Mouse (Mus musculus) intestine, postnatal 0 days (tissue): ENCODE results near the gene Otogl. TPM values are rescaled to one million over a fixed set of nuclear protein-coding genes. Genes with fewer than 3 reads are reported as not detected.
A peak's percentile ranks its signal among the peaks of the same experiment; 100 is the strongest.

ENCODE experiments used
- ATAC-seq: fragments of 200-750 bp; cut with Nextera tagmentation; 2 replicates; pipeline ENCODE4 v1.8.0; 2017; ENCODE audit warnings: mild to moderate bottlenecking, moderate TSS enrichment, moderate library complexity
- H3K27ac ChIP-seq: fragments of 300-500 bp; sonication (generic); 2 replicates; pipeline ENCODE4 v1.5.1; 2014; ENCODE audit warnings: mild to moderate bottlenecking, low read depth, low read length, moderate library complexity
- H3K27me3 ChIP-seq: fragments of 300-500 bp; sonication (generic); replicated peaks from 2 replicates; pipeline ENCODE4 v1.6.1; 2014; ENCODE audit warnings: low read length, mixed read lengths; ENCODE audit not compliant: control insufficient read depth, insufficient read depth
- H3K36me3 ChIP-seq: fragments of 300-500 bp; sonication (generic); 2 replicates; pipeline ENCODE4 v1.6.1; 2014; ENCODE audit warnings: mild to moderate bottlenecking, moderate library complexity; ENCODE audit not compliant: control insufficient read depth, insufficient read depth
- H3K4me1 ChIP-seq: fragments of 300-500 bp; sonication (generic); replicated peaks from 2 replicates; pipeline ENCODE4 v1.6.1; 2014; ENCODE audit warnings: antibody characterized with exemption, low read length, mixed read lengths; ENCODE audit not compliant: control insufficient read depth, insufficient read depth
- H3K4me2 ChIP-seq: fragments of 300-500 bp; sonication (generic); replicated peaks from 2 replicates; pipeline ENCODE4 v1.6.1; 2014; ENCODE audit warnings: low read depth, mild to moderate bottlenecking, moderate library complexity
- H3K4me3 ChIP-seq: fragments of 300-500 bp; sonication (generic); 2 replicates; pipeline ENCODE4 v1.5.1; 2014; ENCODE audit warnings: low read depth, low read length
- H3K9ac ChIP-seq: fragments of 300-500 bp; sonication (generic); 2 replicates; pipeline ENCODE4 v1.6.1; 2014; ENCODE audit warnings: mild to moderate bottlenecking, low read depth, low read length
- H3K9me3 ChIP-seq: fragments of 300-500 bp; sonication (generic); 2 replicates; pipeline ENCODE4 v1.6.1; 2016; ENCODE audit warnings: mixed run types; ENCODE audit not compliant: control insufficient read depth
- CTCF ChIP-seq: sonication (generic); IDR thresholded peaks from 2 replicates; pipeline ENCODE4 v1.5.1; 2016; ENCODE audit warnings: low read depth, mild to moderate bottlenecking, control low read depth, antibody characterized with exemption, moderate library complexity
- WGBS: fragments of 180-500 bp; shearing (Covaris S2); extraction: QIAGEN DNeasy Blood & Tissue Kit; methylation state at CpG from one replicate; pipeline ENCODE4 v1.1.7; 2014; 5-methylcytosine and 5-hydroxymethylcytosine counted together
- polyA plus RNA-seq: library from polyadenylated mRNA; unstranded; fragments of >200 nt; fragmentation: Nextera tagmentation; extraction: Ambion mirVana; gene quantifications from 2 replicates; pipeline ENCODE4 v1.2.1, GENCODE M21; 2015

The Otogl gene
- polyA plus RNA-seq, 1 experiment from 2014 or later = not detected

DNA sequence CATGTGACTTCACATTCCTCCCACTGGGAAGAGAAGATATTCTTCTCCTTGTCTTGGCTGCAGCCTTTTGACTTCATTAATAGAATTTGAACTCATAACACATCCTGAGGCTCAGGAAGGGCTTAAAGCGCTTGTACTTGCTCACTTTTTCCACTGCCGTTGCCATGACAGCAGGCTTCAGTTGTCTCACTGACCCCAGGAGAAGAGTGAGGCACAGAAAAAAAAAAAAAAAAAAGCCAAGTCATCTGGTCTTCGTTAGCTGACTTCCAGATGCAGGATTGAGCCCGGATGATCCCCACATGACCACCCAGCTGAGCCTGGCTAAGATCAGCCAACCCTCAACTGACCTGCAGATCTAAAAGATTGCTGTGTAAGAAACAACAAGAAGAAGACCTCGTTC is 34.4 kb upstream of the Otogl start:
- 55% methylated on average over 5 of the region's 5 CpGs for WGBS
- Histone ChIP-seq H3K4me1 (no peaks in the 10 kb centered on the region), H3K9me3 (no peaks in the 10 kb centered on the region), H3K27me3 (no peaks in the 10 kb centered on the region), H3K9ac (no peak overlapping the region), H3K4me2 (no peak overlapping the region), H3K36me3 (no peaks in the 10 kb centered on the region), H3K27ac (no peak overlapping the region), H3K4me3 (no peak overlapping the region)
- no peak for ATAC-seq
- TF ChIP-seq CTCF = no peak

DNA sequence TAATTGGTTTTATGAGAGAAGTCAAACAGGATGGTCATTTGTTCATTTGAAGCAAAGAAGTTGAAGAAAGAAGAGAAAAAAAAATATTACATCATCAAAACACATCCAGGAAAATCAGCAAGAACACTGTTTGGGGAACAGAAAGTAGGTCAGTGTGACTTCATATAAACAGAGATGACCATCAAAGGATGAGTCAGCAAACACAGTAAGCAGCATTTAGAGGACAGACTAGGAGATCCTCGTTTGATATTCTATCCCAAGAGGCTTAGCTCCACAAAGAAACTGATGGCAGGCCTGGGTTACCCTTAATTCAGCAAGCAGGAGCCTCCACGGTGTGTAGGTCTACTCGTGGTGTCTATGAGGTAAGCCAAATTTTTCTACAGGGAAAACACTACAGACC is 31.9 kb upstream of the Otogl start:
- TF ChIP-seq CTCF = no peak

DNA sequence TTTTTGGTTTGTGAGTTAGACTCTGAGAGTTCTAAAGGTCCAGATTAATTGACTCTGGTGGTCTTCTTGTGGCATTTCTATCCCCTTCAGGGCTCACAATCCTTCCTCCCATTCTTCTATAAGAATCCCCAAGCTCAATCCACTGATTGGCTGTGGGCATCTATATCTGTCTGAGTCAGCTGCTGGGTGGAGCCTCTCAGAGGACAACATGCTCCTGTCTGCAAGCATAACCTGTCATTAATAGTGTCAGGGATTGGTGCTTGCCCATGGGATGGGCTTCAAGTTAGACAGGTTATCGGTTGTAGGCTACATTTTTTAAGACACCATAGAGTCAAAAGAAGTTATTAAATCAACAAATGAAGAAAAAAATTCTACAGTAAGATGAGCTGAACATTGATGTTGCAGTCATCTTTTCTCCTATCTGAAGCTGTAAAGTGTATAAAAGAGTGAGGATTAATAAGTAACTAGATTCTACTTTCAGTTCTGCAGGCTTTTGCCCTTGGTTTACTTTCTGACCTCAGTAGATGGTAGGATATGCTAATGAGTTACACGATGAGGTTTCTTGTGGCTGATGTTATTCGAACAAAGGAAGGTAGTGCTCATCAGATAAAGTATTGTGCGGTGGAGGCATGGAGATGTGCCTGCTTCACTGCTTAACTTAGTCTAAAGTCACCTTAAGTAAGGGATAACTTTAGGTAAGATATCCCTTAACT is 29.4 kb upstream of the Otogl start:
- Histone ChIP-seq H3K27me3 (no peaks in the 10 kb centered on the region), H3K36me3 (no peaks in the 10 kb centered on the region), H3K9ac (no peak overlapping the region), H3K4me1 (no peaks in the 10 kb centered on the region), H3K27ac (no peak overlapping the region), H3K4me2 (no peak overlapping the region), H3K4me3 (no peak overlapping the region), H3K9me3 (no peaks in the 10 kb centered on the region)
- no peak for TF ChIP-seq CTCF
- WGBS = 35% methylated on average over 4 of the region's 4 CpGs
- ATAC-seq = peak; percentile 94

More for the DNA sequence above, 31.9 kb upstream of the Otogl start:
- H3K4me2 ChIP-seq = no peak overlapping the region
- no peaks in the 10 kb centered on the region for H3K9me3 ChIP-seq
- no peak for ATAC-seq
- H3K27me3 ChIP-seq = no peaks in the 10 kb centered on the region
- no peak overlapping the region for H3K4me3 ChIP-seq
- no peak overlapping the region for H3K9ac ChIP-seq
- H3K4me1 ChIP-seq = no peaks in the 10 kb centered on the region
- WGBS = 73% methylated on average over 3 of the region's 3 CpGs
- no peak overlapping the region for H3K27ac ChIP-seq
- H3K36me3 ChIP-seq = no peaks in the 10 kb centered on the region

DNA sequence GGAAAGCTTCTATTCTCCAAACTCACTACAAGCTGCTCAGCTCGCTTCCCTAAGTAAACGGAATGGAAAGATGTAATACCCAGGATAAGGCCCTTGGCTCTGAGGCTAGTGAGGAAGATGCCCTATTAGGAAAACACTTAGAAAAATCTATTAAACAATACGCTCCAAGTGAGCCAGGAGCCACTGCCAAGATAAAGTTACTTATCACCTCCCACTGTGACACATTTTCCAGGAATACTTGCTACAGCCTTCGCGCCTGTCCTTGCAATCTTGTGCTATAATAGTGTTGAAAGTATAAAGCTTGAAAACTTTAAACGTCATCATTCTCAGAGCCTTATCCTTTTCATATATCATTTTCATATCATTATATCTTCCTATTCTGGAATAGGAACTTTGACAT is 28.4 kb upstream of the Otogl start:
- no peaks in the 10 kb centered on the region for H3K36me3 ChIP-seq
- H3K27me3 ChIP-seq = no peaks in the 10 kb centered on the region
- no peak for ATAC-seq
- H3K4me3 ChIP-seq = no peak overlapping the region
- TF ChIP-seq CTCF = no peak
- H3K4me2 ChIP-seq = no peak overlapping the region
- no peak overlapping the region for H3K9ac ChIP-seq
- 53% methylated on average over 6 of the region's 6 CpGs for WGBS
- H3K9me3 ChIP-seq = no peaks in the 10 kb centered on the region
- H3K27ac ChIP-seq = no peak overlapping the region
- no peaks in the 10 kb centered on the region for H3K4me1 ChIP-seq

DNA sequence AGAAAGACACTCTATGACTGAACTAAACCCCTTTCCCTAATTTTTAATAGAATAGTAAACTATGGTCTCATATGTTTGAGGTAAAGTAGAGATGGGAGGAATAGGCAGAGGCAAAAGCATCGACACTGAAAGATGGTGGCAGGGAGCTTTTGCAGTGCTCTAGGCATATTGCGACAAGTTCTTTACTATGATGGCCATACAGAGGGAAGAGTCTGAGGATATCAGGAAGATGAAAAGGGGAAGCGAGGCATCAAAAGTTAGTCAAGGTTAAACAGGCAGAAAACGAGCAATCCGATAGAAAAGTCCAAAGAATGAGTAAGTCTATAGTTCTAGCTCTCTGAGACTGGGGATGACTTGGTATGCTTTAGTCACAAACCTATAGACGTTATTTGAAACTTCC is 27.9 kb upstream of the Otogl start:
- TF ChIP-seq CTCF = no peak
- Histone ChIP-seq H3K4me1 (no peaks in the 10 kb centered on the region), H3K4me2 (no peak overlapping the region), H3K9ac (no peak overlapping the region), H3K27me3 (no peaks in the 10 kb centered on the region), H3K36me3 (no peaks in the 10 kb centered on the region), H3K27ac (no peak overlapping the region), H3K4me3 (no peak overlapping the region), H3K9me3 (no peaks in the 10 kb centered on the region)
- WGBS = 87% methylated on average over 6 of the region's 6 CpGs
- ATAC-seq = no peak

DNA sequence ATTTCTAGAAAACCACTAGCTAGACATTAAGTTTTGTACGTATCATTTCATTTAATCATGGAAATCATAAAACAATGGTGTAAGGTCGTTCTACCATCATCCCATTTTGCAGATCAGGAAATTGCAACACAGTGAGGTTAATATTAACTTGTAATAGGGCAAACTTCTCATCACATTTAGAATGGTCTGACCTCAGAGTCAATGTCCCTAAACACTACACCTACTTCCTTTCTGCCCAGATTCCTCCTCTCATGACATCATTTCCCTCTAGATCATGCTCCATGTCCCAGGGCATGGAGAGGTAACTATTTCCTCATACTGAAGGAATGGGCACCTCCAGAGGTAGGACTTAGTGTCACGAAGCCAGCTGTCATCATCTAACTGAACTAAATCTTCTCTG is 22.1 kb upstream of the Otogl start:
- no peak for TF ChIP-seq CTCF
- Histone ChIP-seq H3K4me1 (no peaks in the 10 kb centered on the region), H3K9ac (no peak overlapping the region), H3K27ac (no peak overlapping the region), H3K4me3 (no peak overlapping the region), H3K27me3 (no peaks in the 10 kb centered on the region), H3K9me3 (no peaks in the 10 kb centered on the region), H3K36me3 (no peaks in the 10 kb centered on the region), H3K4me2 (no peak overlapping the region)
- 0 out of 2 replicates have a peak, but pooled peaks have one; percentile 33 for ATAC-seq
- 54% methylated on average over 3 of the region's 3 CpGs for WGBS
